Mouse (Mus musculus): ENCODE measurements around the gene Tpcn1. TPM values are rescaled to one million over a fixed set of nuclear protein-coding genes. Genes with fewer than 3 reads are reported as not detected.

The Tpcn1 gene
- polyA plus RNA-seq, 1 experiment from 2014 or later = 11.2 TPM

Other genes with a start within 250 kb of the Tpcn1 start
- 1.5 and 2.9 TPM in 2 replicates for gene Lhx5, start 157.0 kb downstream of the Tpcn1 start, polyA plus RNA-seq (2014; fragmentation: Nextera tagmentation; extraction: Ambion mirVana)
- gene Sdsl, start 115.9 kb downstream of the Tpcn1 start, polyA plus RNA-seq (2014; fragmentation: Nextera tagmentation; extraction: Ambion mirVana) = 3.6 and 4.9 TPM in 2 replicates
- gene Sds, start 112.1 kb downstream of the Tpcn1 start, polyA plus RNA-seq (2014; fragmentation: Nextera tagmentation; extraction: Ambion mirVana) = not detected in 2 replicates
- gene Plbd2, start 85.0 kb downstream of the Tpcn1 start, polyA plus RNA-seq (2014; fragmentation: Nextera tagmentation; extraction: Ambion mirVana) = 20.9 and 25.3 TPM in 2 replicates
- gene Slc8b1, start 77.5 kb downstream of the Tpcn1 start, polyA plus RNA-seq (2014; fragmentation: Nextera tagmentation; extraction: Ambion mirVana) = 1.3 and 1.8 TPM in 2 replicates
- 0.31 and 0.55 TPM in 2 replicates for gene Iqcd, start 343 bp upstream of the Tpcn1 start, polyA plus RNA-seq (2014; fragmentation: Nextera tagmentation; extraction: Ambion mirVana)
- 8.3 and 8.8 TPM in 2 replicates for gene Rita1, start 23.9 kb upstream of the Tpcn1 start, polyA plus RNA-seq (2014; fragmentation: Nextera tagmentation; extraction: Ambion mirVana)
- gene Ddx54, start 24.1 kb upstream of the Tpcn1 start, polyA plus RNA-seq (2014; fragmentation: Nextera tagmentation; extraction: Ambion mirVana) = 28.9 and 29.7 TPM in 2 replicates
- not detected in 2 replicates for gene Cfap73, start 45.6 kb upstream of the Tpcn1 start, polyA plus RNA-seq (2014; fragmentation: Nextera tagmentation; extraction: Ambion mirVana)
- 0.34 TPM in 1 of 2 replicates, not detected in the other for gene Rasal1, start 60.1 kb upstream of the Tpcn1 start, polyA plus RNA-seq (2014; fragmentation: Nextera tagmentation; extraction: Ambion mirVana)
- gene Dtx1, start 123.3 kb upstream of the Tpcn1 start, polyA plus RNA-seq (2014; fragmentation: Nextera tagmentation; extraction: Ambion mirVana) = 3.3 TPM in 2 replicates
- gene Oas2, start 161.2 kb upstream of the Tpcn1 start, polyA plus RNA-seq (2014; fragmentation: Nextera tagmentation; extraction: Ambion mirVana) = 0.17 and 0.43 TPM in 2 replicates
- gene Oas3, start 189.0 kb upstream of the Tpcn1 start, polyA plus RNA-seq (2014; fragmentation: Nextera tagmentation; extraction: Ambion mirVana) = not detected in 2 replicates
- not detected in 2 replicates for gene Oas1e, start 206.9 kb upstream of the Tpcn1 start, polyA plus RNA-seq (2014; fragmentation: Nextera tagmentation; extraction: Ambion mirVana)
- gene Oas1c, start 223.8 kb upstream of the Tpcn1 start, polyA plus RNA-seq (2014; fragmentation: Nextera tagmentation; extraction: Ambion mirVana) = 0.24 and 0.27 TPM in 2 replicates